Mouse (Mus musculus): ENCODE data around the gene Prom1. TPM values are rescaled to one million over a fixed set of nuclear protein-coding genes. Genes with fewer than 3 reads are reported as not detected.

Prom1 gene
- polyA plus RNA-seq, 1 experiment from 2014 or later = 43.7 TPM

Other genes with a start within 250 kb of the Prom1 start
- 30.2 and 31.6 TPM in 2 replicates for gene Cd38, start 233.5 kb downstream of the Prom1 start, polyA plus RNA-seq (2015; fragmentation: Nextera tagmentation; extraction: Ambion mirVana)
- gene Gm7879, start 188.9 kb downstream of the Prom1 start, polyA plus RNA-seq (2015; fragmentation: Nextera tagmentation; extraction: Ambion mirVana) = 0.68 and 1.2 TPM in 2 replicates
- 27.6 and 36.1 TPM in 2 replicates for gene Fgfbp1, start 120.3 kb downstream of the Prom1 start, polyA plus RNA-seq (2015; fragmentation: Nextera tagmentation; extraction: Ambion mirVana)
- gene Tapt1, start 124.6 kb upstream of the Prom1 start, polyA plus RNA-seq (2015; fragmentation: Nextera tagmentation; extraction: Ambion mirVana) = 36.8 and 36.9 TPM in 2 replicates

Measured in lung, embryonic 16.5 days (tissue).